Mouse (Mus musculus) embryonic fibroblast, embryonic 13.5 days (primary cell): Measurements from ENCODE around the gene Cd177.

Experiments used
- CTCF ChIP-seq: IDR thresholded peaks from 2 replicates; pipeline ENCODE4 v1.5.1; 2011; ENCODE audit warnings: mild to moderate bottlenecking, control low read depth, low read length, moderate library complexity, borderline replicate concordance; ENCODE audit not compliant: insufficient read depth
- POLR2A ChIP-seq: IDR thresholded peaks from 2 replicates; pipeline ENCODE4 v1.6.1; 2011; ENCODE audit warnings: low read depth, mild to moderate bottlenecking, control low read depth, low read length, moderate library complexity

GRCm38 (mm10) chr7:24804826-24805225 lies 44.7 kb upstream of the Cd177 start:
- TF ChIP-seq CTCF = no peak
- no peak for TF ChIP-seq POLR2A
